Mouse (Mus musculus): ENCODE results near the gene Arhgap40.

GRCm38 (mm10) chr2:158588524-158589271 lies 76.1 kb downstream of the Arhgap40 start:
- TF ChIP-seq POLR2A (IDR thresholded peaks at IDR 0.05; ENCODE audit: borderline replicate concordance, low read depth, low read length): no peak
- TF ChIP-seq CTCF (IDR thresholded peaks at IDR 0.05; ENCODE audit: low read depth, low read length): no peak

All from bone marrow macrophage, adult 2 months (primary cell).